Mouse (Mus musculus) ZHBTc4 (cell line): ENCODE data around the gene Slc25a23.

ENCODE experiments used
- DNase-seq: peaks from one replicate; pipeline ENCODE4 v3.0.0-alpha.2; 2011; ENCODE audit warnings: low read depth, low spot score

Slc25a23 gene

DNA sequence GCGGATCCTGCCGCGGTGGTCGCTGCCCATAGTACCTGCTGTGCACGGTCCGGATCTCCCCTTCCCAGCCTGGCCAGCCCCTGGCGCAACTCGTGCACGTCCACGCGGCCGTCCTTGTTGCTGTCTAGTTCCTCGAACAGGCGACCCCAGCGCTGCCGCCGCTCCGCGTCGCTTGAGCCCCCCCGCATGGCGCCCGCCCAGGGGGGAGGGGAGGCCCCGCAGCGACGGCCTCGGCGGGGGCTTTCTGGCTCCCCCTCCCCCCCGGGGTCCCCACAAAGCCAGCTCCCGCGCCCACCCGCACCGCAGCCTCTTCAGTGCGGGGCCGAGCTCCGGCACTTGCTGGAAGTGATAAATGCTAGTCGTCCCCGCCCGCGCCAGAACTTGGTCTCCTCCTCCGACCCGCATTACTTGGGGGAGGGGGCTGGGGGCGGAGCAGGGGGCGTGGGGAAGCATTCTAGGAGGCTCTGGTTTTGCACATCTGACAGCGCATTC lies at the start of gene Slc25a23:
Gene Slc25a23, minus strand, starts transcription at position 378 of the 492 bp plus-strand sequence.
- peak; percentile 87 for DNase-seq

DNA sequence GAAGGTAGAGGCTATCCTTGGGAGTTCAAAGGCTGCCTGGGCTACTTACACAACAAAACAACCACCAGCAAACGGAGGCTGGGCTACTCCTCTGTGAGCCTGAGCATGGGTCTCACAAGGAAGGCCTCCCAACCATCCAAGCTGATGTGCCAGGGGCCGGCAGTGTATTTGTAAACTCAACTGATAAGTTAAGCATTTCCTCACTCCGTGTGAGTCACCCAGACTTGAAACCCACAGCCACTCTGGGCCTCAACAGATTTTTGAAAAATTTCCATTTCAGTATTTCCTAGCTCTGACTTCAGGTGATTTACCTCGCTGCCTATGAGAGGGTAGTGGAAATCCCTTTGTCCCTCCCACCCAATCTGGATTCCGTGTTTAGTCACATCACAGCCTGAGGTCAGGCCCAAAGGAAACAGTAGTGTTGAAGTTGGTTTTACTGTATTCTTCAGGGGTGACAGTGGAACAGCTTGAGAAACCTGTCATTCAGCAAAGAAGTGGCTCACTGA lies 49.1 kb upstream of the Slc25a23 start:
- DNase-seq, result no peak

DNA sequence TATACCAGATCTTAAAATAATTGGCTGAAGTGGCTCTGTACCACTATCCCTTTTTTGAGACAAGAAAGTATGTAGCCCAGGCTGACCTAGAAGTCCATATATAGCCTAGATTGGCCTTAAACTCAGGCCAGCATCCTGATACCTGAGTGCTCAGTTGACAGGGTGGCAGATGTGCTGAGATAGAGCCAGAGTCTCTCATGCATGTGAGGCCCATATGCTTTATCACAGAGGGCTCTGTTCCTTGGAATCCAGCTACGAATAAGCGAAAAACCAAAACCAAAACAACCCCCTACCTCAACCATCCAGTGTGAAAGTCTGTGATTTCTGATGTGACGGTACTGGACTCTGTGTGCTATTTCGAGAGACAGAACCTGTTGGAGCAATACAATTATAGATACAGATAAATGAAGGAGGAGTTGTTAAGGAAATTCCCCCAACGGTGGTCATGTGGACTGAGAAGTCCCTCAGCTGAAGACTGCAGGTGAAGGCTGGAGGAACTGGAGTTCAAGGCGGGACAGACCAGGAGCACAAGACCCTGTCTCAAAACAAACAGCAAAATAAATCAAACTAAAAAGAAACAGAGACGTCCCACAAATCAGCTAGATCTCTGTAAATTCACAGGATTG lies 48.5 kb upstream of the Slc25a23 start:
- DNase-seq, result no peak

DNA sequence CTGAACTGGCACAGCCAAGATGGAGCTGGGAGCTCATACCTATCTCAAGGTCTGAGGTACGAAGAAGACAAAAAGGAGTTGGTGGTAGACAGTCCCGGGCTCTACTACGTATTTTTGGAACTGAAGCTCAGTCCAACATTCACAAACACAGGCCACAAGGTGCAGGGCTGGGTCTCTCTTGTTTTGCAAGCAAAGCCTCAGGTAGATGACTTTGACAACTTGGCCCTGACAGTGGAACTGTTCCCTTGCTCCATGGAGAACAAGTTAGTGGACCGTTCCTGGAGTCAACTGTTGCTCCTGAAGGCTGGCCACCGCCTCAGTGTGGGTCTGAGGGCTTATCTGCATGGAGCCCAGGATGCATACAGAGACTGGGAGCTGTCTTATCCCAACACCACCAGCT lies 47.4 kb upstream of the Slc25a23 start:
- no peak for DNase-seq

DNA sequence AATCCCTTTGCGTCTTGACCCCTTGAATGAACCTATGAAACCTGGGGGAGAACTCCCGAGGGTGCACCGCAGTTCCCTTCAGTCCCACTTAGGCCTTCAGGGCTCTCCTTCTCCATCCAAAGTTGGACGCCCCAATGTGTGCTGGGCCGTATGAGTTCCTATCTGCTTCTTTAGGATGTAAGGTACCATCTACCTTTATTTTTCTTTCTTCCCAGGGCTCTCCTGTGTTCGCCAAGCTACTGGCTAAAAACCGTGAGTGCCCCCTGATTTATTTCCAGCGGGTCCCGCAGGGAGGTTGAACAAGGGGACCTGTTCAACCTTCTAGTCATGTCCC lies 46.3 kb upstream of the Slc25a23 start:
- no peak for DNase-seq

DNA sequence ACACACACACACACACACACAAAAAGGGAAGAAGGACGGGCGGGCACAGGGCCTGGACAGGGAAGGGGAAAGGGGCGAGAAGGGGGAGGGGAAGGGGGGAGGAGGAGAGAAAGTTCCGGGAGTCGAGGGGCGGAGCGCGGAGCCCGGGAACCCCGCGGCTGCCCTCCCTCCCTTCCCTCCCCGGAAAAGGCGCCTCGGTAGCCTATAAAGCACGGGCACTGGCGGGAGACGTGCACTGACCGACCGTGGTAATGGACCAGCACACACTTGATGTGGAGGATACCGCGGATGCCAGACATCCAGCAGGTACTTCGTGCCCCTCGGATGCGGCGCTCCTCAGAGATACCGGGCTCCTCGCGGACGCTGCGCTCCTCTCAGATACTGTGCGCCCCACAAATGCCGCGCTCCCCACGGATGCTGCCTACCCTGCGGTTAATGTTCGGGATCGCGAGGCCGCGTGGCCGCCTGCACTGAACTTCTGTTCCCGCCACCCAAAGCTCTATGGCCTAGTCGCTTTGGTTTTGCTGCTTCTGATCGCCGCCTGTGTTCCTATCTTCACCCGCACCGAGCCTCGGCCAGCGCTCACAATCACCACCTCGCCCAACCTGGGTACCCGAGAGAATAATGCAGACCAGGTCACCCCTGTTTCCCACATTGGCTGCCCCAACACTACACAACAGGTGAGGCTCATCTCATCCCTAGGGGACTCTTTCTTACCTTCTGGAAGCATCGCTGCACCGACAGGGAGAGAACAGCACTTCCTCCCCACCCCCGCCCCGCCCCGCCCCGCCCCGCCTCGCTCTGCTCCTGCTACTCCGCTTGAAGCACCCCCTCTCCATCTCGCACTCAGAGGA lies 45.7 kb upstream of the Slc25a23 start, which contains the start of gene Tnfsf9:
Gene Tnfsf9, plus strand, starts transcription at position 145 of the 854 bp plus-strand sequence.
- DNase-seq, result peak; percentile 48

DNA sequence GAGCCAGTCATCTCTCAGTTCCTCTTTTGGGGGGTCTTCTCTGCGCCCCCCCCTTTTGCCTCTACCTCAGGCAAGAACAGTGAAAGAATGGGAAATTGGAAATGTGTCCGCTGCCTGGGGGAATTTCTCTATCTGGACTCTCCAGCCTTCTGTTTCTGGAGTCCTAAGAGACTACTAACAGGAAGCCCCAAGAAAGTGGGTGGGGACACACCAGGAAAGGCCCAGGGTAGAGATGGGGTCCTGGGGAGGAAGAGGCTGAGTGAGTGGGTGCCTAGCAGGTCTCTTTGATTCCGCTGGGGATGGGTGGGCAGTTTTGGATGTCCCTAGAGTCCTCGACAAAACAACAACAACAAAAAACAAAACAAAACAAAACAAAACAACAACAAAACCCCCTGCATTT lies 44.8 kb upstream of the Slc25a23 start:
- no peak for DNase-seq

DNA sequence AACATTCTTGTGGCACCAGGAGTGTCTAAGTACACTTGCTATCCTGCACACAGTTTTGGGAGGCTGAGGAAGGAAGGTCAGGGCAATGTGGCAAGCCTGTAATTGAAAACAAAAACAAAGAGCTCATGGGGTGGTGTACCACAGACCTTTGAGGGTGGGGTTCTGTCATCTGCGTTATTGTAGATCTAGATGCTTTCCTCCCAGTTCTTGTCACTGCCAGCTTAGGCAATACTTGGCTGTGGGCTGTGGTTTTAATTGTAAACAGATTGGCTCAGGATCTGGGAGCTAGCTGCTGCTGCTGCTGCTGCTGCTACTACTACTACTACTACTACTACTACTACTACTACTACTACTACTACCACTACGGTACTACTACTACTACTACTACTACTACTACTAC lies 42.6 kb upstream of the Slc25a23 start:
- no peak for DNase-seq

DNA sequence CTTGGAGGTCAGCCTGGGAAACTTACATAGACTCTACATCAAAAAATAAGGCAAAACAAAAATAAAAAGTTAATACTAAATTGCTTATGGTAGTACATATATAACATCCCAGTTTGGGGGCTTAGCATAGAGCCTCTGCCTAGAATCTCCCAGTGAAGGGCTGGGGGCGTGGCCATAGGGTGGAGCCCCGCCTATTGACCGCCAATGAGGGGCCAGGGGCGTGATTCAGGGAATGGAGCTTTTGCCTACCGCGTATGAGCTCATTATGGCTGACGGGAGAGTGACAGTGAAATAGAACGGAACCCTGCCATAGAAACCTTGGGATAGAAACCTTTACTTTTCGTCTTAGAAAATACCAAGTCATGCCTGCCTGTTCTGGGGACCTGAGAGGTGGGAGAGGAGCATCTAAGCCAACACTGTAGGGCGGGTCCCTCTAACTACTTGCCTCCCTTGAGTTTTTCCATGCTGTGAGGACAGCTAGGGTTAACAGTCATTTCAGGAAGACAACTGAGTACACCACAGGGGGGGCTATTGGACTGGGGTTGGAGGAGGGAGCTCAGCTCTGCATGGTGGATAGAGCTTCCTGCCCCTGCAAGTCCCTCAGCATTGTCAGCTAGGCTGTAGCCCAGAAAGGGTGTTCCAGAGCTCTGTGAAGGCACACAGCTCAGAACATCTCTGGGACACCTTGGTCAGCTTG lies 40.1 kb upstream of the Slc25a23 start:
- peak; percentile 84 for DNase-seq

DNA sequence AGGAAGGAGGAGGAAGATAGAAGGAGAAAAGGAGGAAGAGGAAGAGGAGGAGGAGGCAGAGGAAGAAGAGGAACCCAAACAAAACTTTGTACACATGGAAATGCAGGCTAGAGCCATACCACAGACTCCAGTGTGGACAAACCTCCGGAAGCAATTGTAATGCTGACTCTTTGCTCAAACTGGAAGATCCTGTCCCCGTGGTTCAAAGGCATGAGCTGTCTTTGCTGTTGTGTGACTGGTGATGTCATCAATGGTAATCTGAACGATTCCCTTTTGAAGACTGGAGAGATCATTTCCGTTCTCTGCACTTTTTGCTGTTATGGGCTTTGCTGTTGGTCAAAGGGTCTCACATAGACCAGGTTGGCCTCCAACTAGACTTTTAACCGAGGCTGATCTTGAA lies 38.7 kb upstream of the Slc25a23 start:
- DNase-seq, result no peak

DNA sequence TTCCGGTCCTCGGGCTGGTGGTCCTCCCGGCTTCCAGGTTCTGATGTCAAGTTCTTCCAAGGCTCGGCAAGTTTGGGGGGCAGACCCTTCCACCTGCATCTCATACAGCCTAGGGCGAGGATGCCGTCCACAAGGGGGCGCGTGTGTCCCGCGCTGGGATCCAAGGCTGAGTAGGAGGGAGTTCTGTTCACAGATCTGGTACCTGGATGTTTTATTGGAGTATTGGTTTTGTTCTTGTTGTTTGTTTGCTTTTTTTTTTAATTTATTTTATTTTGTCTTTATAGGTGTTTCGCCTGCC lies 36.9 kb upstream of the Slc25a23 start:
- peak; percentile 89 for DNase-seq

DNA sequence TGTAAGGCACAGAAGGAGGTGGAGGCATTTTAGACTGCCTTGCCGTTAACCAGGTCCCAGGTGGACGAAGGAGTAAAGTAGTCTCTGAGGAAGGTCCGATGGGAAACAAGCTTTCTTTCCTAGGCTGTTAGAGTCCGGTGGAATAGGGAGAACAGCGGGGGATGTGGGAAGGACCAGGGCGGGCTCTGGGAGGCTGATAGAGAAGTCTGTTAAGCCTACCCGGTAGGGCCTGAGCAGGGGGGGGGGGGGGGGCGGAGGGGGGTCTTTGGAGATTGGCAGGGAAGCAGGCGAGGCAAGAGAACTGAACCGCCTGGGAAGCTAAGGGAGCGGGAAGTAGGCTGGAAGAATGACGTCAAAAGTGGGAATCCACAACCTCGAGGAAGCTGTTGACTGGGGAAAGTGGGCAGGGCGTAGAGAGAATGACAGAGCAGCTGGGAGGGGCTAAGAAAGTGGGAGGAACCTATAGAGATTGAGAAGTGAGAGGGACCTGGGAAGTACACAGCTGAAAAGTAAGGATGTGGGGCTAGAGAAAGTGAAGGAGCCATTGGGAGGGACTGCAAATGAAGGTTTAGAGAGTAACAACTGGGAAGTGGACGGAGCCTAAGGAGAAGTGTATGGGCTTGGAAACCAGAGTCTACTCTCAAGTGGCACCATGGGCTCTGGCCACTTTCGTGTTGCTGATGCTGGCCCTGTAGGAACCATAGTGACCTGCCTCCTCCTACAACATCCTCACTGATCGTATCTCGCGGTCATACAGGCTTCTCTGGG lies 36.4 kb upstream of the Slc25a23 start:
- DNase-seq, result peak; percentile 91

DNA sequence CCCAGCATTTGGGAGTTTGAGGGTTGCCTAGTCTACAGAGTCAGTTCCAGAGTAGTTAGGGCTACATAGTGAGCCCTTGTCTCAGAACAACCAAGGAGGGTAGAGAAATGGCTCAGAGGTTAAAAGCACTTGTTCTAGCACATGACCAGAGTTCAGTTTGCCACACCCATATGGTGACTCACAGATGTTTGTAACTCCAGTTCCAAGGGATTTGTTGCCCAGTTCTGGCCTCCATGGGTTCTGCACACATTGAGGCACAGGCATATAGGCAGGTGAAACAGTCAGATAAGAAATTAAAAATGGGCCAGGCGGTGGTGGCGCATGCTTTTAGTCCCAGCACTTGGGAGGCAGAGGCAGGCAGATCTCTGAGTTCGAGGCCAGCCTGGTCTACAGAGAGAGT lies 34.6 kb upstream of the Slc25a23 start:
- no peak for DNase-seq

DNA sequence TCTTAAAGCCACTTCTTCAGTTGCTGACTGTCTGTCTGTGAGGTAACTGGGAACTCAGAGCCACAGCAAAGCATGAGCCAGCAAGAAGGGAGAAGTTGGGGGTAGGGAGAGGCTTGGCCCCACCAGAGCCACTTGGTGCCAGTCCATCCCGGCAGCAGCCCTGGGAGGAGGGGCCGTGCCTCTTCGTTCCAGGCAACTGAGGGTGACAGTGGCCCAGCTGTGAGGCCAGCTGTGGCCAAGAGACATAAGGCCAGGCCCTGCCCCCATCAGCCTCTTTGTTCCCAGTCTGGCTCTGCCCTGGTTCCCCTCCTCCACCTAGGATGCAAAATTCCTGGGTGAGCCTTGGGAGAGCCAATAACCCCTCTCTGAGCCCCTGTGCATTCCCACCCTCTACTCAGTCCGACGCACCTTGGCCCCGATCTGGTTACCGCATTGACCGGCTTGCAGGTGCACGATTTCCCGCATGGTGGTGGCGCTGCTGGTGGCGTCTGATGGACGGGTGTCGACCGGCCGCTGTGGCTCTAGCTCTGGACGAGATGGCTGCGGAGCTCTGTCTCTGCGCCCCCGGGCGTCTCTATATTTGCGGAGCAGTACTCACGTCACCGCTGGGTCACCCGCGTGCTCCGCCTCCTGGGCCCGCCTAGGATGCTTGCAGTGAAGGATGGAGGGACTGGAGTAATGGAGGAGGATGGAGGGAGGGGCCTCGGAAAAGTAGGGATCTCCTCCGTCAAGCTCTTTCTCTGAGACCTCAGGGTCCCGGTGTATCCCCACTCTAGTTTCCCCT lies 27.6 kb upstream of the Slc25a23 start, which contains the start of gene Tubb4a:
Gene Tubb4a, minus strand, starts transcription at position 734 of the 784 bp plus-strand sequence.
- DNase-seq, result peak; percentile 42

DNA sequence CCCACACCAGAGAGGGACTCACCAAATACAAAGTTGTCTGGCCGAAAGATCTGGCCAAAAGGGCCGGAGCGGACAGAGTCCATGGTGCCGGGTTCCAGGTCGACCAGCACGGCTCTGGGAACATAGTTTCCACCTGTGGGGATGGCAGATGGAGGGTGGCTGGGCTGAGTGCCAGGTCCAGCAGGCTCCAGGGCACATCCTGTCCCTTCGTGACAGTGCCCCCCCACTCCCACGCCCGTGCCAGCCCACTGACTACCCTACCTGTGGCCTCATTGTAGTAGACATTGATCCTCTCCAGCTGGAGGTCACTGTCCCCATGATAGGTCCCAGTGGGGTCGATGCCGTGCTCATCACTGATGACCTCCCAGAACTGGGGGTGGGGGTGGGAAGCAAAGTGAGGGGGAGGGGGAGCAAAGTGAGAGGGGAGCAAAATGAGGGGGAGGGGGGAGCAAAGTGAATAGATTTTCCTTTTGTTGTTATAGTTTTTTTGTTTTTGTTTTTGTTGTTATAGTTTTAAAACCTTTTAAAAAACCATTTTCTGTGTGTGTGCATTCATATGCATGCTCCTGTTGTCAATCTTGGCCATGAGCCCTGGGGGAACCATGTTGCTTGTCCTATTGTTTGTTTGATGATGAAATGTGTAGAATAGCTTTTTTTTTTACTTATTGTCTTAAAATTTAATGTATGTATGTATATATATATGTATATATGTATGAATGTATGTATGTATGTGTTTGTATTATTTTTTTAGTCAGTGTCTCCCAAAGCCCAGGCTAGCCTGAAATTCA lies 26.5 kb upstream of the Slc25a23 start:
- DNase-seq, result no peak

DNA sequence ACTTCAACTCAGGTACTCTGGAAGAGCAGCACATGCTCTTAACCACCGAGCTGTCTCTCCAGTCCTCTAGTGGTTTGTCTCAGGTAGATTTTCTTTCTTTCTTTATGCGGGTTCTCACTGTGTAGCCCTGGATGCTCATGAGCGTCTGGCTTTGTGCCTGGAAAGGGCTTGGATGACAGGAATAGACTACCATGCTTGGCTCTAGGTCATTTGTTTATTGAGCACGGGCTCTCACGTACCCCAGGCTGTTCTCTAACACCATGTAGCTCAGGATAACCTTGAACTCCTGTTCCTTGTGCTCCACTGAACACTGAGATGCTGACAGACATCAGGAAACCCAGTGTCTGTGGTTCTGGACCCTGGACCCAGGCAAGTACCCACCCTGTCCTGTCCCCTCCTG lies 22.8 kb upstream of the Slc25a23 start:
- no peak for DNase-seq

DNA sequence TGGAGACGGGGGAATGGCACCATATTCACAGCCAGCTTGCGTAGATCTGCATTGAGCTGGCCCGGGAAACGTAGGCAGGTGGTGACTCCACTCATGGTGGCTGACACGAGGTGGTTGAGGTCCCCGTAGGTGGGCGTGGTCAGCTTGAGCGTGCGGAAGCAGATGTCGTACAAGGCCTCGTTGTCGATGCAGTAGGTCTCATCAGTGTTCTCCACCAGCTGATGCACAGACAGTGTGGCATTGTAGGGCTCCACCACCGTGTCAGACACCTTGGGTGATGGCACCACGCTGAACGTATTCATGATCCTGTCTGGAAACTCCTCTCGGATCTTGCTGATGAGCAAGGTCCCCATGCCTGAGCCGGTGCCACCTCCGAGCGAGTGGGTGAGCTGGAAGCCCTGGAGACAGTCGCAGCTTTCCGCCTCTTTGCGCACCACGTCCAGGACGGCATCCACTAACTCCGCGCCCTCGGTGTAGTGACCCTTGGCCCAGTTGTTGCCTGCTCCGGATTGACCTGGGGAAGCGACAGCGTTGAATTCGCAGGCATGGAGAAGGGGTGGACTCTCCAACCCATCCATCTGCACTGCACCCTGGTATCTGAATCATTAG lies 21.7 kb upstream of the Slc25a23 start:
- no peak for DNase-seq

DNA sequence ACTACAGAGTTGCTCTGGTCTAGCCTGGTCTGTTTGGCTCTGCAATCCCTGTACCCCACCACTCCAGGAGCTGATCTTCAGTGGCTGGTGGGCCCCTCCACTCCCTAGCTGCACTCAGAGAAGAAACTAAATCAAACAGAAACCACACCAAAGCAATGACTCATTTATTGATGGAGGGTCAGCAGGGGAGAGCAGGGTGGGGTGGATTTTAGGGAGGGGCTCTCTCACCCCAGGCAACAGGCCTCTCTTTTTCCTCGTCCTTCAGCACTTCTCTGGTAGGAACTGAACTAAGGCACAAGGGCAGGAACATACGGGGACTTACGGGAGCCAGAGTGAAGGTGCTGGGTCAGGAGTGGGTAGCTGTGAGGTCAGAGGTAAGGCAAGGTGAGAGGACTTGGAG lies 20.3 kb upstream of the Slc25a23 start:
- no peak for DNase-seq

DNA sequence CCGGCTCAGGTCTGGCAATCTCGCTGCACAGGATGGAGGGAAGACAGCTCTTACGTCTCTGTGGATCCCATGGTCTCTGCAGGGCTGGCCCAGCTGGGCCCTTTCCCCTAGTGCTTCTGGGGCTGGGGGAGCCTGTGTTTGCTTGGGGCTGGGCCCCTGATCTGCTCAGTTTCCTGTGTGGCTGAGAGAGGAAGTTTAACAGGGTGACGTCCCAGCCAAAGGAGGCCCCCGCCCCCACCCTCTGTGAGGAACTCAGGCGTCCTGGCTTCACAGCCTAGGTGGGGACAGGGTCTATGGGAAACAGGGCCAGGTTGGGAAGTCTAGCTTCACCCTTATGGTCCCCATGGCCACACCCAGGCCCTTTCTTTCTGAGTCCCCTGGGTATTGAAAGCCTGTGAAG lies 18.7 kb upstream of the Slc25a23 start, which contains the start of gene Dennd1c:
Gene Dennd1c, minus strand, starts transcription at position 179 of the 400 bp plus-strand sequence.
- no peak for DNase-seq
